Mouse (Mus musculus) megakaryocyte, embryonic 14.5 days (primary cell): ENCODE measurements around the gene Atp1b2.

Experiments used
- FLI1 ChIP-seq: IDR thresholded peaks from 2 replicates; pipeline ENCODE4 v1.6.1; 2012; ENCODE audit warnings: low read length, inconsistent platforms, mixed read lengths
- GATA1 ChIP-seq: IDR thresholded peaks from 3 replicates; pipeline ENCODE4 v1.6.1; 2012; ENCODE audit warnings: mixed read lengths, low read length, inconsistent platforms, borderline replicate concordance

DNA sequence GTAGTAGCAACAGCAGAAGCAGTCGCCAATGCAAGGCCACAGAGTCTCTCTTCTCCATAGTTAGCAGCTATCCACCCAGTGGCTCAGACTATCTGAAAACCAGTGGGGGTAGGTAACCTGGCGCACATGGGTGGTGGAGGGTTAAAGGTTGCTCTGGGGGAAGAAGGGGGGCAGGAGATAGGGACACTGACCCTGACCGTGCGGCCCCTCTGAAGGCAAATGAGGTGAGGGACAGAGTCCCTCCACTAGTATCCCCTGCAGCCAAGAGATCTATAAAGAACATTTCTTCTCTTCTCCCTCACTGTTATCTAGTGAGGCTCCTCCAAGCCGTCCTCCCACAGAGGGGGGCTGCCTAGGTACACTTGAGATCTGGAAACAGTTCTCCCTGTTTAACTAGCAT is 12.1 kb upstream of the Atp1b2 start, which contains the start of gene Shbg:
- no peak for TF ChIP-seq GATA1
- TF ChIP-seq FLI1, result no peak
